9 mouse cellular contexts compared by ENCODE assay signal in genomic region chr2:158595103-158595502, GRCm38 (mm10). TPM values are rescaled to one million over a fixed set of nuclear protein-coding genes. Genes with fewer than 3 reads are reported as not detected.
DNase-seq lines count a peak whose midpoint lies in the region; ATAC-seq lines count a peak whose summit lies in the region.
"Had no signal": no experiment of that assay in that cellular context is flagged by ENCODE, and none has a peak within 500 bp of the region (broad histone marks: within the 10 kb centered on the region; RNA-seq: fewer than 3 reads in every experiment).

No protein-coding gene starts in this region.

- ATAC-seq in liver, embryonic 11.5 days (replicated peaks; ENCODE audit: low FRiP score): no peak

- DNase-seq in ovary, postnatal 36 days (ENCODE audit: low spot score): peak; percentile 47
- no peak for DNase-seq in ovary, postnatal 10 days (ENCODE audit: low spot score)
- peak; percentile 95 to 97 for DNase-seq in cerebellum, postnatal 10 days
- DNase-seq in hindbrain, embryonic 10.5 days (ENCODE audit: low spot score): peak; percentile 78
- DNase-seq in liver, embryonic 11.5 days (ENCODE audit: low spot score): peak; percentile 67
- DNase-seq in testis, postnatal 14 days (ENCODE audit: low spot score): peak; percentile 37
- DNase-seq in spleen, adult 18-20 months: no peak
- DNase-seq in gastrocnemius, postnatal 25 days: no peak

- H3K27ac ChIP-seq in hindbrain, embryonic 10.5 days: peak overlapping the region; percentile 53; the same call in 1 of the 2 replicates
- H3K27ac ChIP-seq in liver, embryonic 11.5 days (ENCODE audit: low read depth, low read length): no peak overlapping the region

- peaks cover 76% of the 10 kb centered on the region for H3K27me3 ChIP-seq in hindbrain, embryonic 10.5 days (ENCODE audit: insufficient read depth, poor library complexity, severe bottlenecking)
- peaks cover 11% of the 10 kb centered on the region; the same call in 1 of the 2 replicates for H3K27me3 ChIP-seq in liver, embryonic 11.5 days (replicated peaks; ENCODE audit: control insufficient read depth, insufficient read depth, low read length)

- H3K36me3 ChIP-seq in hindbrain, embryonic 10.5 days: no peaks in the 10 kb centered on the region
- no peaks in the 10 kb centered on the region for H3K36me3 ChIP-seq in liver, embryonic 11.5 days (ENCODE audit: control insufficient read depth, insufficient read depth, low read length)

- H3K4me2 ChIP-seq in liver, embryonic 11.5 days: no peak overlapping the region

- no peaks in the 10 kb centered on the region for H3K9me3 ChIP-seq in hindbrain, embryonic 10.5 days
- no peaks in the 10 kb centered on the region for H3K9me3 ChIP-seq in liver, embryonic 11.5 days (ENCODE audit: control insufficient read depth, low read length)

- H3K4me1 ChIP-seq in hindbrain, embryonic 10.5 days (replicated peaks): peaks cover 28% of the 10 kb centered on the region
- no peaks in the 10 kb centered on the region for H3K4me1 ChIP-seq in liver, embryonic 11.5 days (replicated peaks; ENCODE audit: control insufficient read depth, insufficient read depth, low read length)

- no peak overlapping the region for H3K9ac ChIP-seq in liver, embryonic 11.5 days (ENCODE audit: low read depth, low read length)

- under 1% methylated on average over 12 of the region's 12 CpGs for WGBS in hindbrain, embryonic 10.5 days
- 5% methylated on average over 12 of the region's 12 CpGs for WGBS in liver, embryonic 11.5 days

- H3K4me3 ChIP-seq in hindbrain, embryonic 10.5 days: peak overlapping the region; percentile 28
- H3K4me3 ChIP-seq in liver, embryonic 11.5 days (ENCODE audit: low read depth, low read length): no peak overlapping the region

RNA-seq across cellular contexts. Expression of gene Slc32a1, which starts 15.5 kb away (rescaled TPM):
- 0.35 and 1.4 TPM in 2 replicates for polyA plus RNA-seq in hindbrain, embryonic 10.5 days (2016; fragmentation: Nextera tagmentation; extraction: Ambion mirVana)
- 0.05 and 0.06 TPM in 2 replicates for polyA plus RNA-seq in liver, embryonic 11.5 days (2014; fragmentation: Nextera tagmentation; extraction: Ambion mirVana)
- total RNA-seq in gastrocnemius, postnatal 25 days (2021): not detected
- total RNA-seq: heart, postnatal 14 days had no signal

RNA-seq across cellular contexts. Expression of gene Actr5, which starts 29.6 kb away (rescaled TPM):
- 14.7 and 16.4 TPM in 2 replicates for polyA plus RNA-seq in hindbrain, embryonic 10.5 days (2016; fragmentation: Nextera tagmentation; extraction: Ambion mirVana)
- polyA plus RNA-seq in liver, embryonic 11.5 days (2014; fragmentation: Nextera tagmentation; extraction: Ambion mirVana): 14.2 and 15.8 TPM in 2 replicates
- 1 to 10 TPM; 2.5 to 3.2 TPM for total RNA-seq in gastrocnemius, postnatal 25 days (2021)

Comparison
In these comparisons a context has a peak if more than half of its experiments do, and no peak if none do; other contexts are left out.
1. DNase-seq: peak in ovary, postnatal 36 days (single experiment), cerebellum, postnatal 10 days (2 of 2), hindbrain, embryonic 10.5 days (single experiment), liver, embryonic 11.5 days (single experiment) and testis, postnatal 14 days (single experiment); none in ovary, postnatal 10 days (single experiment), spleen, adult 18-20 months (0 of 2) and gastrocnemius, postnatal 25 days (single experiment).